Mouse (Mus musculus) embryonic fibroblast, embryonic 13.5 days (primary cell): ENCODE data around the gene Zfp811.

Experiments
- CTCF ChIP-seq: IDR thresholded peaks from 2 replicates; pipeline ENCODE4 v1.5.1; 2011; ENCODE audit warnings: mild to moderate bottlenecking, control low read depth, low read length, moderate library complexity, borderline replicate concordance; ENCODE audit not compliant: insufficient read depth
- POLR2A ChIP-seq: IDR thresholded peaks from 2 replicates; pipeline ENCODE4 v1.6.1; 2011; ENCODE audit warnings: low read depth, mild to moderate bottlenecking, control low read depth, low read length, moderate library complexity

- TF ChIP-seq CTCF = no peak
- TF ChIP-seq POLR2A = peak; percentile 84
Observed at GRCm38 (mm10) chr17:32829540-32830417, 20.0 kb upstream of the Zfp811 start, which contains the start of gene Zfp799.
